Mouse (Mus musculus) large intestine, adult 2 months (tissue): Measurements from ENCODE around the gene Mrpl23. TPM values are rescaled to one million over a fixed set of nuclear protein-coding genes. Genes with fewer than 3 reads are reported as not detected.

ENCODE experiments used
- DNase-seq: peaks from one replicate; pipeline ENCODE4 v3.0.0-alpha.2; 2012; ENCODE audit warnings: low read depth, low spot score
- WGBS: fragments of 180-500 bp; shearing (Covaris S2); methylation state at CpG from one replicate; pipeline ENCODE4 v1.1.7; 2018; 5-methylcytosine and 5-hydroxymethylcytosine counted together
- polyA plus RNA-seq: library from polyadenylated mRNA; depleted of rRNA; stranded (reverse); fragments of >200 nt; gene quantifications from 2 replicates; pipeline ENCODE4 v1.2.3, GENCODE M21; 2012; rRNA removed

Mrpl23 gene
- polyA plus RNA-seq = 11.2 and 16.3 TPM in 2 replicates

DNA sequence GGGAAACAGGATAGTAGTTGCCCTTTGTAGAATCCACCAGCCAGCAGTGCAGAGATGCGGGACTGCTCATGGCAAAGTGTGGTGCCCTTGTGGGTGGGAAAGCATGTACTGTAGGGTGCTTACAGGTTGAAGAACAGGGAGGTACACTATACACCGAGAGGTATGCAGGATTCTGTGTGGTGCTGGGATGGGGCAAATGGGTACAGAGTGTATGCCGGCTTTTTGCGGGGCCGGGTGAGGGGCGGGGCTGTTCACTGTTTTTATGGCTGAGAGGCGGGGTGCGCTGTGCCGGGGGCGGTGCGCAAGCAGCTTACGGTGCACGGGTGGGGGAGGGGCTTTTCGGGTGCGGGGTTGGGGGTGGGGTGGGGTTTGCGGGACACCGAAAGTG, at the start of gene Mrpl23:
Mrpl23 (plus strand) TSS at position 16 of the 388 bp plus-strand sequence.
- no peak for DNase-seq
- 2% methylated on average over 17 of the region's 17 CpGs for WGBS

DNA sequence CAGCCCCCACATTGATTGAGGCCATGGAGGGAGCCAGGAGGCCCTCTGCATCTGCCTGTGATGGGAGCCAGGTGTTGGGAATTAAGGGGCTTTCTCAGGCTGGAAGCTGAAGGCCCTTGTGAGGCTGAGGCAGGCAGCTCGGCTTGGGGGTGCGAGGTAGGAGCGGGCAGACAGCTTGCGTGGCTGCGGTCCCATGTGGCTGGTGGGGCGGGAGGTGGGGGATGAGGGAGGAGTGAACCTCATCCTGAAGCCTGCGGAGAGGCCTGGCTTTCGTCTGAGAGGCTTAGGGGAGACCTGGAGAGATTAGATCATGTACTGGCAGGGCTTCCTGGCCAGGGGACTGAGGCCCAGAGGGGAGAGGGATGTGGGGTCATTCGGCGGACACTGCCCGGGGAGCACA, 49.4 kb upstream of the Mrpl23 start:
- no peak for DNase-seq

GRCm38 (mm10) chr7:142484780-142485179, 47.7 kb upstream of the Mrpl23 start:
- no peak for DNase-seq
- 41% methylated on average over 12 of the region's 12 CpGs for WGBS

More for the DNA sequence above, 49.4 kb upstream of the Mrpl23 start:
- 72% methylated on average over 11 of the region's 11 CpGs for WGBS

- no peak for DNase-seq
- whole genome bisulfite sequencing = 69% methylated on average over 8 of the region's 8 CpGs
These were observed 45.7 kb upstream of the Mrpl23 start for GRCm38 (mm10) chr7:142486751-142487162.

DNA sequence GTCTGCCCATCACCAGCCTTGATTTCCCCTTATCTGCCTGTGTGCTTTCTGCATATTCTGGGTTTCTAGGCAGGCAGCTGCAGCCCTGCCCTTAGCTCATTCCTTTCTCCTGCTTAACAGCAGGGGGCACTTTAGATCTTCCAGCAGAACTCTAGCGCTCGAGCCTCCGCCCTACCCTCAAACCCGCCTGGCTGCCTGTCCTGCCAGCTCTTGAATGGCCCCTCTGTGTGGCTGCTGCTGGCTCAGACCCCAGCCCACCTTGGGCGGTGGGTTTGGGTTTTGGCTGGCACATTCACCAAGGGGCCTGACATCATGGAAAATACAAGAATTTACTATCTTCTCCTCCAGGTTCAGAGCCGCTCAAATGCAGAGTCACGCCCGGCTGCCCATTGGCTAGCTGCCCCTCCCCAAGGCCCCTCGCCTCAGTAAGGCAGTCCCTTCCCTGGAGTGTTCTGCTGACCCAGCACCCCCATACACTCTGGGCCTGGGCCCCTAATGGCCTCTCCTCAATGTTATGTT, 45.1 kb upstream of the Mrpl23 start:
- DNase-seq = no peak
- WGBS = 28% methylated on average over 9 of the region's 9 CpGs

GRCm38 (mm10) chr7:142488053-142488452, 44.4 kb upstream of the Mrpl23 start:
- no peak for DNase-seq
- WGBS = 63% methylated on average over 3 of the region's 3 CpGs

DNA sequence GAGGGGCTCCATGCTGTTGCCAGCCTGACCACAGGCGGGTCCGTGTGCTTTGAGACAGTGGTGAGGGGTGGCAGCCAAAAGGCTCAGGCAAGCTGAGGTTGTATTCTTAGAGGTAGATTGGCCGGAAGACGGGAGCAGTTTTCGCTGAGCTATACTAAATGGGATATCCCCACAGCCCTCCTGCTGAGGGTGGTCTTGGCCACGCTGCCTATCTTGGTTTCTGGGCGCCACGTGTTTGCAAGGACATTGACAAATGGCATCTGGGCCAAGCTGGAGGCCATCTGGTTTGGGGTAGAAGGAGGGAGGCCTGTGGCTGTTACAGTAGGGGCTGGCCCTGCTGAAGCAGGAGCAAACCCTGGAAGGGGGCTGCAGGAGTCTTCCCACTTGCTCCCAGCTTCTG, 39.0 kb upstream of the Mrpl23 start:
- 83% methylated on average over 8 of the region's 8 CpGs for WGBS

DNA sequence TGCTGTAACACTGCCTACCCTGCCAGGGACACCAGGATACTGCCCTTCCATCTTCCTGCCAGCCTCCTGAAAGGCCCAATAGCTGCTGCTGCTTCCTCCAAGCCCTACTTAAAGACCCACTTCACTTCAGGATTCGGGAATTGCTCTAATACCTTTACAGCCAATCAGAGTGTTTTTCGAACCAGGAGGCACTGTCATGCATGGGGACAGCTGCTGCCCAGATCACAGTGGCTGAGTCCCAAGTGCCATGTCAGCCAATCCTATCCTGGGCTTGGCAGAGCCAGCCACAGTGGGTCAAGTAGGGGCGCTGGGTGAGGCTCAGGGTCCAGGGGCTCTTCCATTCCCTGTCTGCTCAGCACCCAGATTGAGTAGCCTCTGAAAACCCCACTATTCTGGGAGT, 36.3 kb upstream of the Mrpl23 start:
- no peak for DNase-seq
- 69% methylated on average over 3 of the region's 3 CpGs for WGBS

More for the DNA sequence above, 39.0 kb upstream of the Mrpl23 start:
- no peak for DNase-seq

GRCm38 (mm10) chr7:142496800-142497199, 35.7 kb upstream of the Mrpl23 start:
- DNase-seq = no peak
- WGBS = 77% methylated on average over 5 of the region's 5 CpGs

DNA sequence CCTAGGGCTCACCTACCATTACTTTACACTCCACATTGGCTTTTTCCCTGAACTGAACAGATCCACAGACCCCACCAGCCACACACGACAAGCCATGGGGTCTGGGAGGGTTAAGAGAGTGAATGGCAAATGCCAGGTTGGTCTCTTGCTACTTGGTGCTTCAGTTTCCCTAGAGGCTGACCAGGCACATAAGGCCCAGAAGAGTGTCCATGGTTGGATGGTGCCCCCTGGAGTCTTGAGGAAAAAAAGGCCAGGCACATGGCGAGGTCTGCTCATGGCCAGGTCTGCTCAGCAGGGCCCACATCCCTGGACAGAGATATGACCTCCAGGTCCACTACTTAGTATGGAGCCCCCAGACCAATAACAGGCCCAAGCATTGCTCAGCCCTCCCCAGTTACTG, 34.7 kb upstream of the Mrpl23 start:
- no peak for DNase-seq
- 74% methylated on average over 2 of the region's 2 CpGs for WGBS

DNA sequence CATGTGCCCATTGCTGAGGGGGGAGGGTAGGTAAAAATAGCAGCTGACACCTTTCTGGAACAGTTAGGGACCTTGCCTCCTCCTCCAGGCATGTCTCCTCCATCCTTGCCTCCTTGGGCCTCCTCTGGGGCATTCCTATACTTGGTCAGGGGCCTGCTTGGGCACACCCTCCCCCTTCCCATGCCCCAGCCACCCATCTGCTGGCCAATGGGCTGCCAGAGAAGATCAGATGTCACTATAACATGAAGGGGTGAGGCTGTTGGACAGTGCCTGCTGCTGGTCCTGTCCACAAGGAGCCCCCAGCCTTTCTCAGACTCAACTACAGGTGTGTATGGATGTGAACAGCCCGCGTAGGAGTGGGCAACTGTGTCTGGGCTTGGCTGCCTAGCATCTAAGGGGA, 33.9 kb upstream of the Mrpl23 start, which contains the start of gene Tnnt3:
Tnnt3 (plus strand) TSS at position 262 of the 400 bp plus-strand sequence.
- 87% methylated on average over 2 of the region's 2 CpGs for WGBS
- DNase-seq = no peak

DNA sequence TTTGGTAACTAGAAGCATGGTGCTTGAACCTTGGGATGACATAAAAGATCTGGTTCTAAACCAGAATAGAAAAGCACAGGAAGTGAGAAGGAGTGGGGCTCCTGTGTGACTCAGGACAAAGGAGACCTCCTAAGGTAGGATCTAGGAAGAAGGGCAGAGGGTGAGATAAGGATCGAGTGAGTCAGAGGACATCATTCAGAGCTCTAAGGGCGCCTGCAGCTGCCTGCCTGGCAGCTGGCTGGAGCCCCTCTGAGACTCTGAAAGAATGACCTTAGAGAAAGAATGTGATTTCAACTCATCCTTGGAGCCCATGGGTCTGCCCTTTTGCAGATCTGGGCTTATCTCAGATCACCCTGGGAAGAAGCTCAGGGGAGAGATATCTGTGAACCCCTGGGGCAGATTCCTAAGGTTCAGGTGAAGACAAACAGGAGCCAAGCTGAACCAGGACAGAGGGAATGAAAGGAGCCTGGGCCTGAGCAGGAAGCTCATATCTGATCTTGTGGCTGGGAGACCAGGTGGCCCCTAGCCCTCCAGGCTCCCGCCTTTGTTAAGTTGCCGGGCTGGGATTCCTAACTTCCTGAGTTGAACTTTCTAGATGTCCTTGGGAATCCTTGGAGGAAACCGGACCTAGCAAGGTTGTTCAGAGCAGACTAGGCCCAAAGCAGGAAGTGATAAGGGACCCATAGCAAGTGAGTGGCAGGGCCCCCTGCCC, 33.3 kb upstream of the Mrpl23 start:
- DNase-seq = no peak
- 43% methylated on average over 5 of the region's 5 CpGs for WGBS

DNA sequence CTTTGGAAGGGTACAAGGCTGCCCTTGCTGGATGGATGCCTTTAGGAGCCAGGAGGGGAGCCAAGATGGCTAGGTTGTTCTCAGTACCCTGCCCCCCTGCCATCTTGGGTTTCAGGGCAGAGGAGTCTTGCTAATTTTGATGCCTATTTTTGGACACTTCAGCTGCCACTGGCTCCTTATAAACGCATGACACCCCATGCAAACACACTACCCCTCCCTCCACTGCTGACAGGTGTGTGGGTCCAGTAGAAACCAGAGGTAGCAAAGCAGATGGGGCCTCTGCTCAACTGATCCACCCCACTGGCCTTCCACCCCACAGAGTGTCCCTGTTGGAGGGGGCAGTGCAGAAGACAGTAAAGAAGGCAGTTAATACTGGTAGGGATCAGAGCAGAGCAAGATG, 32.5 kb upstream of the Mrpl23 start:
- DNase-seq = no peak
- WGBS = 43% methylated on average over 1 of the region's 1 CpGs

DNA sequence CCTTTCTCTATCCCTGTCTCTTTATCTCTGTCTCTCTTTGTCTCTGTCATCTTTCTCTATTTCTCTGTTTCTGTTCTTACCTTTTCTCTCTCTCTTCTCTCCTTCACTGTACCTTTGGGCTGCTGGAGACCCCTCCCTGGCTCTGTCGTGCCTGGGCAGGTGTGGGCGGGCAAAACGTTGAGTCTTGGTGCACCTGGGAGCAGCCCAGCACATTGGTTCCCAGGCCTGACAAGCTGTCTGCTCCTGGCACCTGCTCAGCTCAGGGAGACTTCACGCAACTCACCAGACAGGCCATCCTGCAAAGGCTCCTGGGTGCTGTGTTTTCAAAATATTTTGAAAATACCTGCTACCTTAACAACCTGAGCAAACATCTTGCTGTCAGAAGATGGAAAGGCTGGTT, 29.3 kb upstream of the Mrpl23 start:
- DNase-seq = no peak
- 77% methylated on average over 4 of the region's 4 CpGs for WGBS

- DNase-seq = no peak
- WGBS = 54% methylated on average over 2 of the region's 2 CpGs
These were observed 26.5 kb upstream of the Mrpl23 start for GRCm38 (mm10) chr7:142505942-142506341.

DNA sequence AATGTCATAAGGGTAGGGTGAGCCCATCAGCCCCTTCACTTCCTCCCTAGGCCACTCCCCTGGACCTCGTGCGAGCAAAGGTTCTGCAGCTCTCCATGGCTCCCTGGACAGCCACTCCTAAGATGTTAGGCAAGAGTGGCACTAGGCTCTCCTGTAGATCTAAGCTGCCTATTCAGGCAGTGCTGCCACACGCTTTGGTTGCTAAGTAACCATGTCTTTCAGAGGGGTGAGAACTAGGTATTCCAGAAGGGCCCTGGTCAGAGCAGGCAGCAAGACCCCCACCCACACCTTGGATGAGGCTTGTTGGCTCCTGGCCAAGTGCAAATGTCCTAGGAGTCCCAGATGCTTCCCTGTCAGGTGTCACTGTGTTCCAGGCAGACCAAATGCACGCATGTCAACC, 26.0 kb upstream of the Mrpl23 start:
- no peak for DNase-seq
- WGBS = 38% methylated on average over 4 of the region's 4 CpGs

GRCm38 (mm10) chr7:142507453-142507852, 25.0 kb upstream of the Mrpl23 start:
- WGBS = 93% methylated on average over 9 of the region's 9 CpGs

GRCm38 (mm10) chr7:142509518-142509917, 23.0 kb upstream of the Mrpl23 start:
- DNase-seq = no peak
- 22% methylated on average over 14 of the region's 14 CpGs for WGBS

More at GRCm38 (mm10) chr7:142507453-142507852, 25.0 kb upstream of the Mrpl23 start:
- DNase-seq = no peak

- no peak for DNase-seq
- 36% methylated on average over 12 of the region's 12 CpGs for WGBS
These were observed 22.3 kb upstream of the Mrpl23 start for GRCm38 (mm10) chr7:142510021-142510777.

GRCm38 (mm10) chr7:142514048-142514447, 18.4 kb upstream of the Mrpl23 start:
- no peak for DNase-seq
- WGBS = 79% methylated on average over 4 of the region's 4 CpGs
